Mouse (Mus musculus) midbrain, embryonic 13.5 days (tissue): ENCODE data around the gene Tmem98. TPM values are rescaled to one million over a fixed set of nuclear protein-coding genes. Genes with fewer than 3 reads are reported as not detected.

Experiments
- ATAC-seq: fragments of 200-750 bp; cut with Nextera tagmentation; 2 replicates; pipeline ENCODE4 v1.8.0; 2017; ENCODE audit warnings: mild to moderate bottlenecking, moderate TSS enrichment, moderate library complexity
- H3K27ac ChIP-seq: fragments of 300-500 bp; sonication (generic); 2 replicates; pipeline ENCODE4 v1.5.1; 2015; ENCODE audit warnings: inconsistent platforms, mild to moderate bottlenecking, moderate library complexity
- H3K27me3 ChIP-seq: fragments of 300-500 bp; sonication (generic); 2 replicates; pipeline ENCODE4 v1.6.1; 2015; ENCODE audit warnings: mild to moderate bottlenecking, inconsistent platforms
- H3K36me3 ChIP-seq: fragments of 300-500 bp; sonication (generic); 2 replicates; pipeline ENCODE4 v1.6.1; 2015; ENCODE audit warnings: mild to moderate bottlenecking, inconsistent platforms
- H3K4me1 ChIP-seq: fragments of 300-500 bp; sonication (generic); replicated peaks from 2 replicates; pipeline ENCODE4 v1.6.1; 2015; ENCODE audit warnings: inconsistent platforms
- H3K4me2 ChIP-seq: fragments of 300-500 bp; sonication (generic); replicated peaks from 2 replicates; pipeline ENCODE4 v1.6.1; 2015; ENCODE audit warnings: moderate library complexity, mild to moderate bottlenecking, inconsistent platforms
- H3K4me3 ChIP-seq: fragments of 300-500 bp; sonication (generic); replicated peaks from 2 replicates; pipeline ENCODE4 v1.5.1; 2015; ENCODE audit warnings: mild to moderate bottlenecking, inconsistent platforms
- H3K9ac ChIP-seq: fragments of 300-500 bp; sonication (generic); replicated peaks from 2 replicates; pipeline ENCODE4 v1.6.1; 2015; ENCODE audit warnings: mild to moderate bottlenecking, inconsistent platforms
- H3K9me3 ChIP-seq: fragments of 300-500 bp; sonication (generic); 2 replicates; pipeline ENCODE4 v1.6.1; 2016; ENCODE audit warnings: mild to moderate bottlenecking, inconsistent platforms
- WGBS: fragments of 180-500 bp; shearing (Covaris S2); methylation state at CpG from one replicate; pipeline ENCODE4 v1.1.7; 2015; 5-methylcytosine and 5-hydroxymethylcytosine counted together
- polyA plus RNA-seq: library from polyadenylated mRNA; unstranded; fragments of >200 nt; fragmentation: Nextera tagmentation; extraction: Ambion mirVana; gene quantifications from 2 replicates; pipeline ENCODE4 v1.2.1, GENCODE M21; 2015

Gene Tmem98
- polyA plus RNA-seq: 41.7 and 48.6 TPM in 2 replicates

DNA sequence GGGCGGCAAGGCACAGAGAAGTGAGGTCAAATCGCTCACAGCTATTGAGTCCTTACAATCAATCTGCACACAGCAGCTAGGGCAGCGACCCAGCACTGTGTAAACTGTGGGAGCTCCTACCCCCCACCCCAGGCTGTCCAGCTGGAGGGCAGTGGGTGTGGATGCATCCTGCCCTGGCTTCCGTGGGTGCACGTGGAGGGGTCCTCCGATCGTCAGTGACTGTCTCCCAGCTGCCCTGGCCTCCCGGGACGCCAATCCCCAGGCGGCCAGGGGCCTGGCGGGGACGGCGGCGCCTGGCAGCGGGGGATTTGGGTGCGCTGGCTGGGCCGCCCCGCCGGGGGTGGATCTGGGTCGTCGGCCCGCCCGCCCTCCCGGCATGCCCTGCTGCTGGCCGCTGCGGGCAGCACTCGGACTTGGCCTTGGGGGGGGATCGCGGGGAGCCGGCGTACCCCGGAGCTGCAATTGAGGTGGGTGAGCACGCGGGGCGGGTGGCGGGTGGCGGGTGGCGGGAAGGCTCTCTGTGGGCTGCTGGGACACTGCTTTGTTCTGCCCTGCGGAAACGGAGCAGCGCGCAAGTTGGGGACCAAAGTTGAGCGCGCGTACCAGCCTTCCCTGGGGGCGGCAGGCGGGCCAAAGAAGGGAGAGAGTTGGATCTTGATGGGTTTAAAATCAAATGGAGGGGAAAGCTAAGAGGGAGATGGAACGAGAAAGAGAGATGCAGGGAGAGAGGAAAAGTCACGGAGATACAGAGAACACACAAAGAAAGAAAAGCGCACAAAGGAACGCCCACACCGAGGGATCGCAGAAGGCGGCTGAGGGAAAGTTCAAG lies at the start of gene Tmem98:
TSS of gene Tmem98 (plus strand) at position 183 of the 829 bp plus-strand sequence.
- under 1% methylated on average over 54 of the region's 54 CpGs for WGBS
- Histone ChIP-seq H3K27ac (peak within 1 kb of the TSS; percentile 61), H3K9me3 (no peaks in the 10 kb centered on the region), H3K9ac (peak within 1 kb of the TSS; percentile 77), H3K4me3 (peak within 1 kb of the TSS; percentile 55), H3K4me2 (peak within 1 kb of the TSS; percentile 80), H3K4me1 (peaks cover 23% of the 10 kb centered on the region), H3K36me3 (peaks cover 14% of the 10 kb centered on the region), H3K27me3 (no peaks in the 10 kb centered on the region; the same call in 1 of the 2 replicates)
- peak; percentile 90 for ATAC-seq

DNA sequence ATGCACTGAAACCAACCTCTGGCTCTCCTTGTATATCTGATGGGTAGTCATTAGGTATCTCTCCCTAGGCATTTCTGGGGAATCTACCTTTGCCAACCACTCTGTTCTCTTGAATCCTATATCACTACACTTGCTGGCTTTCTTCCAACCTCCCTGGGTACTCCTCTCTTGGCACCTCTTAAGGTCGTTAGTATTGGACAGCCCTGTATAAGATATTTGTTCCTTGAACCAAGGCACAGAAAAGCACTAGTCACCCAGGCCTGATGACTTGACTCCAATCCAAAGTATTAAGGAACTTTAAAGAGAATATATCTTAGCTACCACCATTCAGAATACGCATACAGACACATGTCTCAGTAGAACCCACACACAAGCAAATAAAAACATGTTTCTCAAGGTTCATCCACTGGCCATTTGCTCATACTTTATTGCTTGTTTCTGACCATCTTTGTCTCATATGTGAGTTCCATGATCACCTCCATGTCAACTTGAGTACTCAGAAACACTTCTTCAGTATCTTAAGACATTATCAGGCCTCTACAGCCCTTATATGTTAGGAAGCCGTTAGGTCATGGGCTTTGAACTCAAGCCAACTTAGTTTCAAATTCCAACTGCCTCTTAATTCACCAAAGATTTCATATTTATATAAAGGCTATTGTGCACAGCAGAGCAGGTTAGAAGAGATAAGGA lies 48.5 kb upstream of the Tmem98 start:
- Histone ChIP-seq H3K4me2 (no peak overlapping the region), H3K27me3 (no peaks in the 10 kb centered on the region), H3K36me3 (no peaks in the 10 kb centered on the region), H3K27ac (no peak overlapping the region), H3K4me1 (no peaks in the 10 kb centered on the region), H3K9me3 (no peaks in the 10 kb centered on the region), H3K9ac (no peak overlapping the region), H3K4me3 (no peak overlapping the region)
- 88% methylated on average over 3 of the region's 3 CpGs for WGBS
- ATAC-seq: no peak

DNA sequence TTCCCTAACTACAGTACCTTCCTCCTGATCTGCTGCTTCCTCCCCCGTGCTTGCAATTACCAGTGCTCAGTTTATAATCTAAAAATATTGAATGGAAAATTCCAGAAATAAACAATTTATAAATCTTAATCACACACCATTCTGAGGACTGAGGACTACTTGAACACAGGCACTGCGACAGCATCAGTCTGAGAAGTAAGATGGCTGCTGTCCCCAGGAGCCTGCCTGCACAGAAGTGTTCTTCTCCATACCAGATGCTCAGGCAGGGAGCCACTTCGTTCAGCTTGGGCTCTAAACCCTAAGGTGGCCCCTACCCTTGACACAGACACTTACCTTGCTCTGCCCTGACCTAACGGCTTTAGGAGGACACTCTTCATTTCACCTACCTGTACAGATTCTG lies 47.9 kb upstream of the Tmem98 start:
- Histone ChIP-seq H3K4me1 (no peaks in the 10 kb centered on the region), H3K27me3 (no peaks in the 10 kb centered on the region), H3K9ac (no peak overlapping the region), H3K9me3 (no peaks in the 10 kb centered on the region), H3K4me3 (no peak overlapping the region), H3K27ac (no peak overlapping the region), H3K4me2 (no peak overlapping the region), H3K36me3 (no peaks in the 10 kb centered on the region)
- 76% methylated on average over 4 of the region's 4 CpGs for WGBS
- no peak for ATAC-seq

DNA sequence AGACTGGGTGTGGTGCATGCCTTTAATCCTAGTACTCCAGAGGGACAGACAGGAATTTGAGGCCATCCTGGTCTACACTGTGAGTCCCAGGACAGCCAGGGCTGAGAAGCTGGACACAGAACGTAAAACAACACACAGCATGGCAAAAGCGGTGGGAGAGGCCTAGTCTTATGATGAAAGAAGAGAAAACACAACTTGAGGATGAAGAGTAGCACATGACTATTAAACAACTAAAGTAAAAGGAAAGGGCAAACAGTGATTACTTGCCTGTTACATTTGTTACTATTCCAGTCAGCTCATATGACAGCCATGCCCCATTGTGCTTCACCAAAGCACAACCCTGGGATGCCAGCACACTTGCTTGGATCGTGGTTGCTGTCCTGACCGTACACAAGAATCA lies 43.9 kb upstream of the Tmem98 start:
- H3K9ac ChIP-seq: no peak overlapping the region
- H3K36me3 ChIP-seq: no peaks in the 10 kb centered on the region
- no peaks in the 10 kb centered on the region for H3K27me3 ChIP-seq
- no peak overlapping the region for H3K4me2 ChIP-seq
- H3K9me3 ChIP-seq: no peaks in the 10 kb centered on the region
- no peak for ATAC-seq
- H3K4me1 ChIP-seq: no peaks in the 10 kb centered on the region
- WGBS: 93% methylated on average over 4 of the region's 4 CpGs
- H3K27ac ChIP-seq: no peak overlapping the region
- no peak overlapping the region for H3K4me3 ChIP-seq

DNA sequence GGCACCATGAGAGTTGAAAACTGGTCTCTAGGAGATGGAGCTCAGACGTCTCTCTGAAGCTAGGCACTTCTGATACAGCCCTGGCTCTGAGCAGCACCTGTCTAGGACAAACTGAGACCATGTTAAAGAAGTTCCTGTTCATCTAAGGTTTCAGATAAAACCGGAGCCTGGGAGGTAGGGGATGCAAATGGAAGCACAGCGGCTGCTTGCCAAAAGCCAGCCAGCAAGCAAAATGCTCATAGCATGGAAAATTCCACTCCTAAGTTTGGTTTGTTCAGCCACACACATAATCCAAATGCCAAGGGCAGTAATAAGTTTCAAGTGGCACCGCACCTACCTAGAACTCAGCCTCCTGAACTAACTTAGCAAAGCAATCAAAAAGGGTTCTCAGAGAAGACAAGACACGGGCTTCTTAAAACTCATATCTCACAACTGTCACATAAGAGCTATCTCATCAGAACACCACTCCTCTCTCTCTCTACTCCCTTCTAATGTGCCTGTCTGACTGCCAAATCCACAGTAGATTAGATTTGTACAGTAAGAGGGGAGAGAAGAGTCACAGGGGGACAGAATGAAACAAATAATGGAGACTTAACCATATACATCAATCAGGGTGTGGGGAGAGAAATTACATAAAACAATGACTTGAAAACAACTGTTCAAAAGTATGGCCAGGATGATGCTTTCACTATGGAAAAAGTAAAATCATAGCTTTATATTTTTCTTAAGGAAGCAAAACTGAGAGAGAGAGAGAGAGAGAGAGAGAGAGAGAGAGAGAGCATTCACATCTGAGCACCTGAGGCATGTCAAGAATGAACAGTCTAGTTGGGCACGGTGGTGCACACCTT lies 43.3 kb upstream of the Tmem98 start:
- Histone ChIP-seq H3K9ac (no peak overlapping the region), H3K4me3 (no peak overlapping the region), H3K4me2 (no peak overlapping the region), H3K27me3 (no peaks in the 10 kb centered on the region), H3K9me3 (no peaks in the 10 kb centered on the region), H3K27ac (no peak overlapping the region), H3K36me3 (no peaks in the 10 kb centered on the region), H3K4me1 (no peaks in the 10 kb centered on the region)
- ATAC-seq: no peak
- WGBS: 92% methylated on average over 6 of the region's 6 CpGs

DNA sequence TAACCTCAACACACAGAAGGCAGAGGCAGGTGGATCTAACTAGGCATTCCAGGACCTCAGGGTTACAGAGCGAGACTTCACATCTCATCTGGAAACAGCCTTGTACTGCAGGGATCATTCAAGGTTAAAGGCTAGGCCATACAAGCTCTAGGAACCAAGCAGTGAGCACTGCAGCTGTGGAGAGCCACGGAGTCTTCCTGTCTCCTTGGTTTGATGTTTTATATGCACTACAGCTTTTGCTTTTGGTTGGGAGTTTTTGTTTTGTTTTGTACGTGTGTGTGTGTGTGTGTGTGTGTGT lies 42.7 kb upstream of the Tmem98 start:
- Histone ChIP-seq H3K9me3 (no peaks in the 10 kb centered on the region), H3K27me3 (no peaks in the 10 kb centered on the region), H3K36me3 (no peaks in the 10 kb centered on the region), H3K4me2 (no peak overlapping the region), H3K9ac (no peak overlapping the region), H3K4me3 (no peak overlapping the region), H3K27ac (no peak overlapping the region), H3K4me1 (no peaks in the 10 kb centered on the region)
- ATAC-seq: no peak
- 82% methylated on average over 3 of the region's 3 CpGs for WGBS

DNA sequence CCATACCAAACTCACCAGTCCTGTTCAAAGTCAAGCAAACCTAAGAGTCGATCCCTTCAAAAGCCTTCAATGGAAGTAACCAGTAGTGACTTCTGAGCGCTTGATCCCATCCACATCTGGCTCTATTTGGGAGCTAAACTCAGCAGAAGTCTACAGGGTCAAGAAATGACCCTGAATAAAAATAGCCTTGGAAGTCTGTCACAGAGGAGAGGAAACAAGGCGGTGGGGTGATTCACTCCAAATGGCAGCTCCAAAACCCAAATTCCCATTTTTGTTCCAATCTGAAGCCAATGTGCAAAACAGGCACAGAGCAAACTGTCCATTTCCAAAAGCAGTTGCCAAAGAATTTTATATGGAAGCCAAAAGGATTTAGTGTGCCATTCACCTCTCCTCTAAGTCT lies 38.8 kb upstream of the Tmem98 start:
- WGBS: 81% methylated on average over 3 of the region's 3 CpGs
- H3K27me3 ChIP-seq: no peaks in the 10 kb centered on the region
- H3K4me3 ChIP-seq: no peak overlapping the region
- no peaks in the 10 kb centered on the region for H3K9me3 ChIP-seq
- no peak overlapping the region for H3K4me2 ChIP-seq
- ATAC-seq: no peak
- H3K36me3 ChIP-seq: no peaks in the 10 kb centered on the region
- no peak overlapping the region for H3K27ac ChIP-seq
- no peaks in the 10 kb centered on the region for H3K4me1 ChIP-seq
- no peak overlapping the region for H3K9ac ChIP-seq

DNA sequence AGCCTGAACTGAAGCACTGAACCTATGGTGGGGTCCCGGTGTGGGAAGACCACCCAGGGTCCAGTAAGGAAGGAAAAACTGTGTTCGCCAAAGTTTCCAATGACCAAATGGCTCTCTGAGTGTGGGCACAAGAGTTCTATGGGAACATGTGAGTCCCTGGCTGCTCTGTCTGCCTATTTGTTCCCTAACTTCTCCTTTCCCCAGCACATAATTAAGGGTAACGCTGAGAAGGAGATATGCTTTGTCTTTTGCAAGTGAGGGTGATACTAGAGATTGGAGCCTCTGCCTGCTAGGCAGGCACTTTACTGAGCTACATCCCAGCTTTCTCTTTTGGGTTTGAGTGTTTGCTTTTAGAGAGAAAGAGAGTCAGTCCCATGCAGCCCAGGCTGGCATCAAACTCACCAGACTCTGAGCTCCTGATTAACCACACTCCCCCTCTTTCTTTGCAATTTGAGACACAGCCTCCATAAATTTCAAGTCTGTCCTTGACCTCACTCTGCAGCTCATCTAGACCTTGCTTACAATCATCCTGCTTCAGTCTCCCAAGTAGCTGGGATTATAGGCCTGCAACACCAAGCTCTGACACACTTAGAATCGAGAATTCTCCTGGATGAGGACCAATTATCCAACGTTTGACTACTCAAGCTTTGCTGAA lies 38.3 kb upstream of the Tmem98 start:
- Histone ChIP-seq H3K9me3 (no peaks in the 10 kb centered on the region), H3K36me3 (no peaks in the 10 kb centered on the region), H3K27ac (no peak overlapping the region), H3K4me3 (no peak overlapping the region), H3K4me1 (no peaks in the 10 kb centered on the region), H3K4me2 (no peak overlapping the region), H3K9ac (no peak overlapping the region), H3K27me3 (no peaks in the 10 kb centered on the region)
- ATAC-seq: no peak
- 81% methylated on average over 5 of the region's 5 CpGs for WGBS

DNA sequence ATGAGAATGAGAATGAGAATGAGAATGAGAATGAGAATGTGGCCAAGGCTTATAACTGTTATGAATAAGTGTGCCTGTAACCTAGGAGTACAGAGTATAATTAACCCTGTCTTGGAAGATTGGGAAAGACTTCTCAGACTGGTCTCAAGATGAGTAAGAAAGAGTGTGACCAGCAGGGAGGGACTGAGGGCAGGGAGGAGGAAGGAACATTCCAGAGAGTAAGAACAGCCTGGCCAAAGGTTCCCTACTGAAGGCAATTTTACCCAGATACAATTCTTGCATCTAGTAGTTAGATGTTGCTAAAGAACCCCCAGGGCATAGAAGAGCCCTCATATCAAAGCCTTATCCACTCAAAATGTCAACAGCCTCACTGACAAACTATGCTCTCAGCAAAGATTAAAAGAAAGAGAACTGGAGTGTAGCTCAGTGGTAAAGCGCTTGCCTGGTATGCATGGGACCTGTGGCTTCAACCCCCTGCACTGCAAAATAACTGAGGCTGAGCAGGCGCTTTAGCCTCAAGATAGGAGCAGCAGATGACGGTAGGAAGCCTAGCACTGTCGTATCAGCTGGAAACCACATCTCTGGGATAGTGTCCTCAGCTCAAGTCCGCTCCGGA lies 37.3 kb upstream of the Tmem98 start:
- Histone ChIP-seq H3K9ac (no peak overlapping the region), H3K27ac (no peak overlapping the region), H3K9me3 (no peaks in the 10 kb centered on the region), H3K27me3 (peaks cover under 1% of the 10 kb centered on the region; the same call in 1 of the 2 replicates), H3K4me1 (no peaks in the 10 kb centered on the region), H3K4me3 (no peak overlapping the region), H3K4me2 (no peak overlapping the region), H3K36me3 (no peaks in the 10 kb centered on the region)
- ATAC-seq: no peak
- whole genome bisulfite sequencing: 83% methylated on average over 6 of the region's 6 CpGs

DNA sequence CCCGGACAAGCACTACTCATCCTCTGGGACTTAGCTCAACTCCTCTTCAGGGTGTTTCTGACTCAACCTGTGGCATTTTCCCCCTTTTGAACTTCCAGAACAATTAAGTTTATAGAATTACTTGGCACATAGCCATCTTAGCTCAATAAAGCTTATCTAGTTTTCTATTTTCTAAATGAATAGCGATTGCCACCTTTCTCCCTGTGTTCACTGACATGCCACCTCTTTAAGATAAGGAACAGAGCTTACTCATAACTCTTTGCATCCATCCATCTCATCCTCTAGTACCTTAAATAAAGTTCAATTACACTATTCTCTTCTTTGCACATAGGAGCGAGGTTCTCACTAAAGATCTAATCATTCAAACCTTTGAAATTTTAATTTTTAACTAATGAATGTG lies 34.4 kb upstream of the Tmem98 start:
- H3K36me3 ChIP-seq: no peaks in the 10 kb centered on the region
- ATAC-seq: no peak
- WGBS: 89% methylated on average over 3 of the region's 3 CpGs

DNA sequence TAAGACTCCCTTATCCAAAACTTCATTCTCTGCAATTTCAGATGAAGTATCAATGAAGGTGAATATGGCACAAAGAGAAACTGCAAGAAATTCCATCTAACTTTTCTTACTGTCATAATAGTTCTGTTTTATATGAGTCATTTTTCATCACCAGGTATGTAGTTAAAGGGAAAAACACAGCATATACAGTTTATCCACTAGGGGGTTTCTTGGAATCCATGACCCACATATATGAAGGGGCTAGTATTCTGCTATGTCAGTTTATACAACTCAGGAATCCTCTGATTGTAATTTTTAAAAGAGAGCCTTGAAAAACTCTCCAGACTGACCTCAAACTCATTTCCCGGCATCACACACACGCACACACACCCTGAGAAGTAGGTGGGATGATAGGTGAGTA lies 32.3 kb upstream of the Tmem98 start:
- H3K9me3 ChIP-seq: no peaks in the 10 kb centered on the region
- peaks cover 14% of the 10 kb centered on the region for H3K27me3 ChIP-seq
- H3K36me3 ChIP-seq: no peaks in the 10 kb centered on the region
- no peak overlapping the region for H3K4me2 ChIP-seq
- H3K4me1 ChIP-seq: peaks cover 6% of the 10 kb centered on the region
- no peak for ATAC-seq
- H3K9ac ChIP-seq: no peak overlapping the region
- WGBS: 88% methylated on average over 2 of the region's 2 CpGs
- no peak overlapping the region for H3K4me3 ChIP-seq
- H3K27ac ChIP-seq: no peak overlapping the region

More for the DNA sequence above, 34.4 kb upstream of the Tmem98 start:
- H3K4me2 ChIP-seq: no peak overlapping the region
- no peaks in the 10 kb centered on the region for H3K9me3 ChIP-seq
- peaks cover 6% of the 10 kb centered on the region for H3K4me1 ChIP-seq
- H3K27ac ChIP-seq: no peak overlapping the region
- H3K9ac ChIP-seq: no peak overlapping the region
- no peak overlapping the region for H3K4me3 ChIP-seq
- peaks cover 14% of the 10 kb centered on the region for H3K27me3 ChIP-seq
